Mouse (Mus musculus) megakaryocyte, embryonic 14.5 days (primary cell): Measurements from ENCODE around the gene Myo1d. TPM values are rescaled to one million over a fixed set of nuclear protein-coding genes. Genes with fewer than 3 reads are reported as not detected.

Experiments used
- H3K27me3 ChIP-seq: replicated peaks from 2 replicates; pipeline ENCODE3; 2012; ENCODE audit warnings: inconsistent platforms
- H3K36me3 ChIP-seq: replicated peaks from 2 replicates; pipeline ENCODE3; 2012; ENCODE audit warnings: low read length, inconsistent platforms, mixed read lengths
- H3K4me1 ChIP-seq: 2 replicates; pipeline ENCODE4 v1.6.1; 2012; ENCODE audit warnings: inconsistent platforms
- H3K4me3 ChIP-seq: replicated peaks from 2 replicates; pipeline ENCODE3; 2012; ENCODE audit warnings: moderate library complexity, mild to moderate bottlenecking, inconsistent platforms
- H3K9me3 ChIP-seq: 2 replicates; pipeline ENCODE4 v1.6.1; 2012; ENCODE audit warnings: inconsistent platforms
- FLI1 ChIP-seq: IDR thresholded peaks from 2 replicates; pipeline ENCODE4 v1.6.1; 2012; ENCODE audit warnings: low read length, inconsistent platforms, mixed read lengths
- GATA1 ChIP-seq: IDR thresholded peaks from 3 replicates; pipeline ENCODE4 v1.6.1; 2012; ENCODE audit warnings: mixed read lengths, low read length, inconsistent platforms, borderline replicate concordance
- polyA plus RNA-seq: library from polyadenylated mRNA; stranded (reverse); fragments of >175 nt; gene quantifications from 2 replicates; pipeline ENCODE4 v1.2.3, GENCODE M21; 2012; ENCODE audit warnings: low replicate concordance; ENCODE audit not compliant: insufficient read depth

The Myo1d gene
- polyA plus RNA-seq, 1 experiment, result 1.1 TPM

DNA sequence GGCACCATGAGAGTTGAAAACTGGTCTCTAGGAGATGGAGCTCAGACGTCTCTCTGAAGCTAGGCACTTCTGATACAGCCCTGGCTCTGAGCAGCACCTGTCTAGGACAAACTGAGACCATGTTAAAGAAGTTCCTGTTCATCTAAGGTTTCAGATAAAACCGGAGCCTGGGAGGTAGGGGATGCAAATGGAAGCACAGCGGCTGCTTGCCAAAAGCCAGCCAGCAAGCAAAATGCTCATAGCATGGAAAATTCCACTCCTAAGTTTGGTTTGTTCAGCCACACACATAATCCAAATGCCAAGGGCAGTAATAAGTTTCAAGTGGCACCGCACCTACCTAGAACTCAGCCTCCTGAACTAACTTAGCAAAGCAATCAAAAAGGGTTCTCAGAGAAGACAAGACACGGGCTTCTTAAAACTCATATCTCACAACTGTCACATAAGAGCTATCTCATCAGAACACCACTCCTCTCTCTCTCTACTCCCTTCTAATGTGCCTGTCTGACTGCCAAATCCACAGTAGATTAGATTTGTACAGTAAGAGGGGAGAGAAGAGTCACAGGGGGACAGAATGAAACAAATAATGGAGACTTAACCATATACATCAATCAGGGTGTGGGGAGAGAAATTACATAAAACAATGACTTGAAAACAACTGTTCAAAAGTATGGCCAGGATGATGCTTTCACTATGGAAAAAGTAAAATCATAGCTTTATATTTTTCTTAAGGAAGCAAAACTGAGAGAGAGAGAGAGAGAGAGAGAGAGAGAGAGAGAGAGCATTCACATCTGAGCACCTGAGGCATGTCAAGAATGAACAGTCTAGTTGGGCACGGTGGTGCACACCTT, 13.1 kb downstream of the Myo1d start:
- TF ChIP-seq FLI1, result no peak
- no peak for TF ChIP-seq GATA1
- peaks cover 46% of the 10 kb centered on the region for H3K27me3 ChIP-seq
- no peaks in the 10 kb centered on the region for H3K36me3 ChIP-seq
- H3K4me1 ChIP-seq, result no peaks in the 10 kb centered on the region
- no peaks in the 10 kb centered on the region for H3K9me3 ChIP-seq
- H3K4me3 ChIP-seq, result no peak overlapping the region

GRCm38 (mm10) chr11:80766068-80766467, 13.8 kb downstream of the Myo1d start:
- Histone ChIP-seq H3K4me3 (no peak overlapping the region), H3K4me1 (no peaks in the 10 kb centered on the region), H3K36me3 (no peaks in the 10 kb centered on the region), H3K9me3 (no peaks in the 10 kb centered on the region), H3K27me3 (peaks cover 44% of the 10 kb centered on the region)
- TF ChIP-seq FLI1, result no peak
- no peak for TF ChIP-seq GATA1

- Histone ChIP-seq H3K9me3 (0 out of 2 replicates have a peak, but pooled peaks cover 3% of the 10 kb centered on the region), H3K4me1 (no peaks in the 10 kb centered on the region), H3K27me3 (peaks cover 35% of the 10 kb centered on the region), H3K36me3 (no peaks in the 10 kb centered on the region), H3K4me3 (no peak overlapping the region)
- TF ChIP-seq FLI1 (no peak), GATA1 (no peak)
Measured at GRCm38 (mm10) chr11:80762066-80762465, 17.8 kb downstream of the Myo1d start.

GRCm38 (mm10) chr11:80761285-80761974, 18.4 kb downstream of the Myo1d start:
- no peak overlapping the region for H3K4me3 ChIP-seq
- no peaks in the 10 kb centered on the region for H3K4me1 ChIP-seq
- H3K36me3 ChIP-seq, result no peaks in the 10 kb centered on the region
- peaks cover 30% of the 10 kb centered on the region for H3K27me3 ChIP-seq
- H3K9me3 ChIP-seq, result 0 out of 2 replicates have a peak, but pooled peaks cover 3% of the 10 kb centered on the region
- TF ChIP-seq GATA1 (no peak), FLI1 (no peak)

DNA sequence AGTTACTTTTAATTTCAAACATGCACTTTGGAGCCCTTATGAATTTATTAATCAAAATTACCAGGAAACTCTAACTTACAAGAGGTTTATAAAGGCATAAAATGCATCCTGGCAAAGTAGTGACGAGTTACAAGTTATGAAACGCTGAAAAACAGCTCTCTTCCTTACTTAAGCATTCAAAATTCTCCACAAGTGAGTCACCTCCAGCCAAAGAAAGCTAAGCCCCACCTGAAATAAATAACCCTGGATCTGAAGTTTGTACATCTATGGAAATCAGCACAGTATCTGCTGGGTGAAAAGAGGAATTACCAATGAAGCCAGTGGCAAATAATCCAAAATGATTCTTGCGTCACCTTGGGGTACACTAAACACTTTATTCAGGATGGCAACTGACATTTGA, 20.8 kb downstream of the Myo1d start:
- no peaks in the 10 kb centered on the region for H3K36me3 ChIP-seq
- H3K27me3 ChIP-seq, result peaks cover 23% of the 10 kb centered on the region
- H3K9me3 ChIP-seq, result 0 out of 2 replicates have a peak, but pooled peaks cover 3% of the 10 kb centered on the region
- TF ChIP-seq FLI1 (no peak), GATA1 (no peak)
- H3K4me3 ChIP-seq, result no peak overlapping the region
- H3K4me1 ChIP-seq, result no peaks in the 10 kb centered on the region

DNA sequence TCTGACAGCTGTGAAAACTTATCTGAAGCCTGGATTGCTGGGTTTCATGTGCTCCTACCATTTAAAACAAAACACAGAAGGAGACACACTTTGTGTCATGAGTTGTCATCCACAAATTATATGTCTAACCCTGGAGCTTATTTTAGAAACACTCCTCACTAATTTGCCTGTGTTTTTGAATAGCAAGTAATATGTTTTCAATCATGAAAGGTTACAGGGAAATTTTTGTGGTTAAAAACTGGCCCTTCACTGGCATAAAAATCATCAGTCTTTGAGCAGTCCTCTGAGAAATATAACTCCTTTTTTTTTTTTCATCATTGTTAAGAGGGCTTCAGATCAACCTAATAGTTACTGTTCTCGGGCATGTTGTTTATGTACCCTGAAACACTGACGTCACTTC, 25.6 kb downstream of the Myo1d start:
- H3K36me3 ChIP-seq, result no peaks in the 10 kb centered on the region
- H3K9me3 ChIP-seq, result 0 out of 2 replicates have a peak, but pooled peaks cover 3% of the 10 kb centered on the region
- H3K27me3 ChIP-seq, result peaks cover 14% of the 10 kb centered on the region
- no peaks in the 10 kb centered on the region for H3K4me1 ChIP-seq
- no peak overlapping the region for H3K4me3 ChIP-seq
- TF ChIP-seq FLI1 (no peak), GATA1 (no peak)

DNA sequence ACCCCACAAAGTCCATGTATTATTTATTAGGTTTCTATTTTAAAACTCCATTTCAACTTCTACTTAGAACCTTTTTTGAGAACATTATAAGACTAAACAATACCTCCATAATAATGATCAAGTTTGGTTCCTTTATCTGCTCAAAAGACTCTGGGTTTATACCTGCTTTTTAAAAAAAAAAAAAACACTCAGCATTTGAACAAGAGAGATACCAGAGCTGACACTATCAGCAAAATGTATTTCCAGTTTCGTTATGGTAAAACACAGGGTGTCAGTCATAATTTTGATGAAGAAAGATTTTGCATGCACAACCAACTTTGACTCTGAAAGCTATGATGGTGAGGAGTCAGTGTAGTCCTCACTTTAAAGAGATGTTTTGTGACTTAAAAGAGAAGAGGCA, 28.7 kb downstream of the Myo1d start:
- Histone ChIP-seq H3K4me3 (no peak overlapping the region), H3K4me1 (no peaks in the 10 kb centered on the region), H3K9me3 (no peaks in the 10 kb centered on the region), H3K36me3 (no peaks in the 10 kb centered on the region), H3K27me3 (peaks cover 8% of the 10 kb centered on the region)
- TF ChIP-seq FLI1, result no peak
- TF ChIP-seq GATA1, result no peak

GRCm38 (mm10) chr11:80749187-80749586, 30.6 kb downstream of the Myo1d start:
- peaks cover 6% of the 10 kb centered on the region for H3K27me3 ChIP-seq
- no peak for TF ChIP-seq GATA1
- TF ChIP-seq FLI1, result no peak
- H3K9me3 ChIP-seq, result no peaks in the 10 kb centered on the region
- H3K4me1 ChIP-seq, result no peaks in the 10 kb centered on the region
- no peak overlapping the region for H3K4me3 ChIP-seq
- H3K36me3 ChIP-seq, result no peaks in the 10 kb centered on the region

GRCm38 (mm10) chr11:80745426-80745825, 34.4 kb downstream of the Myo1d start:
- TF ChIP-seq GATA1, result no peak
- TF ChIP-seq FLI1, result no peak
- H3K4me3 ChIP-seq, result no peak overlapping the region
- no peaks in the 10 kb centered on the region for H3K4me1 ChIP-seq
- H3K27me3 ChIP-seq, result peaks cover 2% of the 10 kb centered on the region
- H3K9me3 ChIP-seq, result no peaks in the 10 kb centered on the region
- no peaks in the 10 kb centered on the region for H3K36me3 ChIP-seq
